Mouse (Mus musculus) fat pad, adult 2 months (tissue): ENCODE measurements around the gene AC109138.7.

Experiments used
- DNase-seq: peaks from one replicate; pipeline ENCODE4 v3.0.0-alpha.2; 2011; ENCODE audit warnings: low read depth, low spot score; ENCODE audit errors: extremely low read depth

AC109138.7 gene

DNA sequence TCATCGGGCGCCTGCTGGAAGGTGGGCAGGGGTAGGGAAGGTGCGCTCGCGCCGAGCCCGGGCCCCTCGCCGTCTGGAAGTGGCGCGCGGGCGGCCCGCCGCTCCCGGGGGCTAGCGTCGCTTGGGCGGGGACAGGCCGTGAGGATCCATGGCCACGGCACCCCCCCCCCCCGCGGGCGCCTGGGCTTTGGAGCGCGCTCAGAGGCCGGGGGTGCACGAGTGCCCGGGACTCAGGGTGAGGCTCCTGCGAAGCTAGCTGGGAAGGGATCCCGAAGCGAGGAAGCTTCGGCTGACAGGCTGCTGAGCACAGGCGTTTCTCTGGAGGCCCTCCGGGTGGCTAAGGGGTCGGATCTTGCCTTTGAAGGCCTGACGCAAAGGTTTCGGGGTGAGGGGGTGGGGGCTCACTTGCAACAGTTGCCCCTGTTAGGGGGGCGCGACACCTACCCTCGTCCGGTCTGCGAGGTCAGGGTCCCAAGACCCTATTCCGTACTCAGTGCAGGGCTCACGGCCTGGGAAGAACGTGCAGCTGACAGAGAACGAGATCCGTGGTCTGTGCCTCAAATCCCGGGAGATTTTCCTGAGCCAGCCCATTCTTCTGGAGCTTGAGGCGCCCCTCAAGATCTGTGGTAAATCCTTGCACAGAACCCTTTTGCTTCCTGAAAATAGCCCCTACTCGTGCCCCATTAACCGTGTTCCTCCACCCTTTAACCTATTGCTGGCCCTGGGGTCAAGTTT is 21.7 kb upstream of the AC109138.7 start:
- no peak for DNase-seq

DNA sequence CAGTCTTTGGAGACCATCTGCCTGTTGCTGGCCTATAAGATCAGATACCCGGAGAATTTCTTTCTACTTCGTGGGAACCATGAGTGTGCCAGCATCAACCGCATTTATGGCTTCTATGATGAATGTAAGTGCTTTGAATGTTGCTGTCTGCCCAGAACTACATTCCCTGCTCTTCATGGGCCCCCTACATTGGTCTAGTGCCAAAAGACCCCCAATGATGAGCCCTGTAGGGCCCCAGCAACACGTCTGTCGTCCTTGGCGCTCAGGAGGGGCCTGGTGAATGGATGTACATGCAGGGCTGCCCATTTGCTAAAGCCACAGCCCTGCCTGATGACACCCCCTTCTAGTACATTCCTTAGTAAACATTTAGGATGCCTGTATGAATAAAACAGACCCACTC is 21.0 kb upstream of the AC109138.7 start:
- DNase-seq, result no peak

DNA sequence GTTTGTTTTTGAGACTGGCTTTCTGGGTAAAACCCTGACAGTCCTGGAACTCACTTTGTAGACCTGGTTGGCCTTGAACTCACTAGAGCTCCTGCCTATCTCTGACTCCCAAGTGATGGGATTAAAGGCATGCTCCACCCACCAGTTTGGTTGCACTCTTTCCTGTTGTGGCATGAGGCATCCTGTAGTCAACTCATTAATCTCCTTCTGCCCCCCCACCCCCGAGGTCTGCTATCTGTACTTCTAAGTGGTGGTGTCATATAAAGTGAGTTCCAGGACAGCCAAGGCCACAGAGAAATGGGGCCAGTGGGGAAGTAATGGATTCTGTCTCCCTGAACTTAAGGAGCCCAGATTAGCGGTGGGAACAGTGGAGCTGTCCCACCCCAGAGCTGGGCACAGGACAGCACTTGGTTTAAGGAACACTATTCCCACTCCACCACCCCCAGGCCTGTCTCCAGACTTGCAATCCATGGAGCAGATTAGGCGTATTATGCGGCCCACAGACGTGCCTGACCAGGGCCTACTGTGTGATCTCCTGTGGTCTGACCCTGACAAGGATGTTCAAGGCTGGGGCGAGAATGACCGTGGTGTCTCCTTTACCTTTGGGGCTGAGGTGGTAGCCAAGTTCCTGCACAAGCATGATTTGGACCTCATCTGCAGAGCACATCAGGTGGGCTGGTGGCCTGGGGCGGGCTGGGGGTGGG is 20.0 kb upstream of the AC109138.7 start:
- DNase-seq, result no peak

DNA sequence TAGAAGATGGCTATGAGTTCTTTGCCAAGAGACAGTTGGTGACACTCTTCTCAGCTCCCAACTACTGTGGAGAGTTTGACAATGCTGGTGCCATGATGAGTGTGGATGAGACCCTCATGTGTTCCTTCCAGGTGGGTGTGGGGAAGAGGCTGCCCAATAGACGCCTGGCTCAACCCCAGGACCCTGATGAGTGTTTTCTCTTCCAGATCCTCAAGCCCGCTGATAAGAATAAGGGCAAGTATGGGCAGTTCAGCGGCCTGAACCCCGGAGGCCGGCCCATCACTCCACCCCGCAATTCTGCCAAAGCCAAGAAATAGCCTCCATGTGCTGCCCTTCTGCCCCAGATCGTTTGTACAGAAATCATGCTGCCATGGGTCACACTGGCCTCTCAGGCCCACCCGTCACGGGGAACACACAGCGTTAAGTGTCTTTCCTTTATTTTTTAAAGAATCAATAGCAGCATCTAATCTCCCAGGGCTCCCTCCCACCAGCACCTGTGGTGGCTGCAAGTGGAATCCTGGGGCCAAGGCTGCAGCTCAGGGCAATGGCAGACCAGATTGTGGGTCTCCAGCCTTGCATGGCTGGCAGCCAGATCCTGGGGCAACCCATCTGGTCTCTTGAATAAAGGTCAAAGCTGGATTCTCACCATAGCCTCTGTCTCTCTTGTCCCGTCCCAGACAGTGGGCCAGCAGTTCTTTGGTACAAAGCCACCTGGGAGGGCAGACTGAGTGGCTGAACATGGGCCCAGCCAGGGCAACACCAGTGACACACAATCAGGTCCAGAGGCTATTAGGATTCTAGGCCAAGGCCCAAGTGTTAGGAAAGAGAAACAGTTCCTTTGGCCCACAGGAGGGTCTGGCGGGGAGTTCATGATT is 19.1 kb upstream of the AC109138.7 start:
- DNase-seq, result no peak

GRCm38 (mm10) chr19:4196048-4196447 is 18.1 kb upstream of the AC109138.7 start:
- no peak for DNase-seq

DNA sequence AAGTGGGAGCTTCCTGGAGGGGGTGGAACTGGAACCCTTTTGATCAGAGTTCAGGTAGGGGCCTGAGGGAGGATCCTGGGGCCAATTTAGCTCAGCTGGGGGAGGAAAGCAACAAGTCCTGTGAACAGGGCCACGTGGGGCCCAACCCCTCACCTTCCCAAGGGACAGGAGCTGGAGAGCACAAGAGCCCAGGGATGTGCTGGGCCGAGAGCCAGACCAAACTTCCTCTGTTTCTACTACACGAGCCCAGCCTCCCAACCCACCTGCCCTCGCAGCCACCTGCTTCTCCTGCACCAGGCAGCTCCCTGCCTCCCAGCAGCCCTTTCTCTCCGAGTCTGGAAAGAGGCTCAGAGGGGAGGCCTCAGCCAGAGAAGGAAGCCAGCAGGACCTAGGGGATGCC is 17.6 kb upstream of the AC109138.7 start:
- DNase-seq, result no peak

GRCm38 (mm10) chr19:4197180-4197579 is 17.0 kb upstream of the AC109138.7 start:
- no peak for DNase-seq

DNA sequence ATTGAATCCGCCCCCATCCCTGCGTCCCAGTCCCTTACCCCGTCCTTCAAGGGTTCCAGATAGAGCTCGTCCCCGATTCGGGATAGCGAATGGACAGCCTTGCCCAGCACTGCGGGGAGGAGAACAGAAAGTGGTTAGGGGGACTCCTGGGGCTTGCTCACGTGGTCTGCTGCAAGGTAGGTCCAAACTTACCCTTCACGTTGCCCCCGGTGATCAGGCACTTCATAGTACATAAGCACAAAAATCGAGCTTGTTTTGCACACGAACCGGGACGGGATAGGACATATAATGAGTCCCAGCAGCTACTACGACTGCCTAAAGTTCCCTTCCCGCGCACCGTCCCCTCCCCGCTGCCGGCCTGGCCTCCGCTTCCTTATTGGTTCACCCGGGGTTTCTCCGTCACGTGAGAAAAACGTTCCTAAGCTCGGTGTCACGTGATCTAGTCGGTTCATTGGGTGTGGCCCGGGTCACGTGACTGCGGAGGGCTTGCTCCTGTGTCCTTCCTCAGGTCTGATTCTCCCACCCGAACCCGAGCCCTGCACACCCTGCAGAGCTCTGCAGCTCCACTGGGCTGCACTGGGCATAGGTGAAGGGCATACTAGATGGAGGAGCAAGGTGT is 12.8 kb upstream of the AC109138.7 start, which contains the start of gene Rad9a:
Gene Rad9a (minus strand): TSS at position 372 of the 619 bp plus-strand sequence.
- peak; percentile 61 for DNase-seq

DNA sequence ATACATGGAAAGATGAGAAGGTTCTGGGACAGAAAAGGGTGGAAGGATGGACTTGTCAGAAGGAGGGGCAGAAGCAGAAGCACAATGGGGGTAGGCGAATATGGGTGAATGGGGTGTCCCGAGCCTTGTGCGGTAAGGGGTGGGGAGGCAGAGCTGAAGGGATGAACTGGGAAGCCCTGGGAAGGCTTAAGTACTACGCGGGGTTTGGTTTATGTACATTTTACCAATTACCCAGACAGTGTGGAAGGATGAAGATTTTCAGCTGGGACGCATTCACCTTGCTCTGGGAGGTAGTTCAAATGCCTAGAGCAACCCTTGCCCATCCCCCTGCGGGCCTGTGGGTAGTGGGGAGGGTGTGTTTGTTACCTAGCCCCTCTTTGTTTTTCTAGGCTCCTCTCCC is 12.0 kb upstream of the AC109138.7 start:
- DNase-seq, result no peak

DNA sequence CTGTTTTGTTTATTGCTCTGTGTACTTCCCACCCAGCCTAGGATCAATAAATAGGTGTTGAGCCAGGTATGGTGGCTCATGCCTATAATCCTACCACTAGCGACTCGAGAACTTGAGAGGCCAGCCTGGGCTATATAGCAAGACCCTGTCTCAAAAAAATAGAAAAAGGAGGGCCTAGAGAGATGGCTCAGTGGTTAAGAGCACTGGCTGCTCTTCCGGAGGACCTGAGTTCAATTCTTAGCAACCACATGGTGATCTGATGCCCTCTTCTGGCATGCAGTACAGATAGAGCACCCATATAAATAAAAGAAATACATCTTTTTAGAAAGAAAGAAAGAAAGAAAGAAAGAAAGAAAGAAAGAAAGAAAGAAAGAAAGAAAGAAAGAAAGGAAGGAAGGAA is 11.0 kb upstream of the AC109138.7 start:
- no peak for DNase-seq

- no peak for DNase-seq
These were observed 10.4 kb upstream of the AC109138.7 start for GRCm38 (mm10) chr19:4203604-4204326.

GRCm38 (mm10) chr19:4204889-4205288 is 9.3 kb upstream of the AC109138.7 start:
- no peak for DNase-seq

GRCm38 (mm10) chr19:4206971-4207370 is 7.2 kb upstream of the AC109138.7 start:
- no peak for DNase-seq

DNA sequence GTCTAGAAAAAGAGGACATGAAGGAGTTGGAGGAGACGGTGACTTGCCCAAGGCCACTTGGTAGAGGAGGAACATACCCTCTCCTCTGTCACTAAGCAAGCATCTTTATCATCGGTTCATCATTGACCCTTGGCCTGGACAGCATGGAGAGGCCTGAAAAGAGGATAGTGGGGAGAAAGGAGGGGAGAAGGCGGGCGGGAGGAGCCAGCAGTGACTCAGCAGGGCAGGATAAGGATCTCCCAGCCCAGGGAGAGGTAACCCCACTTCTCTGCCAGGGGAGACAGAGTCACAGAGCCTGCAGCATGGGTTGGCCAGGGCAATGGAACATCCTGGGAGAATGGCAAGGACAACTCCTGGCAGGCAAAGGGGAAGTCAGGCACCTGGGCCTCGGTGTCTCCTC is 5.6 kb upstream of the AC109138.7 start:
- no peak for DNase-seq

DNA sequence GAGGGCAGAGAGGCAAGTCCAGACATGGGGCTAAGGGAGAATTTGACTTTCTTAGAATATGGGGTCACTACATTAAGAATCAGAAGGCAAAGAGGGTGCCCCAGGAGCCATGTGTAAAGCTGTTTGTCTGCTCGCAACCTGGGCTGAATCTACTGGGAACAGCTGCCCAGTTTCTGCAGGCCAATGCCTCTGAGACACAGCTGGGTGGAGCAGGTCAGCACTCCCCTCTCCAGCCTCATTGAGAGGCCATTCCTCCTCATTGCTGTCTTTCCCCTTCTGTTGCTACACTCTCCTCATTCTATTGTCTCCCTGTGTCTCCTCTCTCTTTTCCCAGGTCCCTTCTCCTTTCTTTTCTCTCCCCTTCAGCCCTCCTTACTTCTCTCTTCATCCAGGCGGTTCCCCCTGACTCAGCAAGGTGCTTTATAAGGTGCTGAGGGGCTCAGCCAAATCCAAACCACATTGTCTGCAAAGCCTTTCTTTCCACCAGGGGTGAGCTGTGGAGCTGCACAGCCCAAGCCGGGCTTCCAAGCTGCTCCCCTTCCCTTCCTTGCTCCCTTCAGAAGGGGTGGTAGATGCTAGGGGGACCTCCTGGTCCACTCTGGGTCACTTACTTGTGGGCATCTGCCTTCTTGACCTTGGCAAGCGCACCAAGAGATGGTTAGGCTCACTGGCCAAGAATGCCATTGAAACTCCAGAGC is 2.1 kb upstream of the AC109138.7 start:
- no peak for DNase-seq

GRCm38 (mm10) chr19:4213524-4213974 is 608 bp upstream of the AC109138.7 start:
- DNase-seq, result no peak

DNA sequence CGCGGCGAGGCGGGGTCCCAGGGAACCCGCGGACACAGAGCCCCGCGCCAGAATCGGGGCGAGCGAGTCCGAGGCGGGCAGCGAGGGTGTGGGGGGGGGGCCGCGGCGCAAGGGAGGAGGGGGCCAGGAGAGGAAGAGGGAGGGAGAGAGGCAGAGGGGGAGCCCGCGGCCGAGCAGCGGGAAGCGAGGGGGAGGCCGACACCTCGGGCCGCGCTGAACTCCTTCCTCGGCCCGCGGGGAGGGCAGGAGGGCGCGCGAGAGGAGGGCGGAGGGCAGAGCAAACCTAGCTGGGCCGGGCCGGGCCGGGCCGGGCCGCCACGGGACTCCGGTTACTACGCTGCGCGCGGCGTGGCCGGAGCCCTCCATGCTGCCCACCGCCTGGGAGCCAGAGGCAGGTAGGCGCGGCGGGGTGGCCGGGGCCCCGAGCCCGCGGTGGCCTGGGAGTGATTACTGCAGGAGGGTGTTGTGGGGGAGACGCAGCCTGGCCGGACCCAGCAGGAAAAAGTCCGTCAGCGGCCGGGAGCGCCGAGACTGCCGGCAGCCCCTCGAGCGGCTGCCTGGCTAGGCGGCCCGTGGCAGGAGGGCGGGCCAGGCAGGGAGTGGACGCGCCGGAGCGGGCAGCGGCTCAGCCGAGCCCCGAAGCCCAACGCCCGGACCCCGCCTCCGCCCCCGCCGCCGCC is 754 bp downstream of the AC109138.7 start:
- DNase-seq, result no peak

DNA sequence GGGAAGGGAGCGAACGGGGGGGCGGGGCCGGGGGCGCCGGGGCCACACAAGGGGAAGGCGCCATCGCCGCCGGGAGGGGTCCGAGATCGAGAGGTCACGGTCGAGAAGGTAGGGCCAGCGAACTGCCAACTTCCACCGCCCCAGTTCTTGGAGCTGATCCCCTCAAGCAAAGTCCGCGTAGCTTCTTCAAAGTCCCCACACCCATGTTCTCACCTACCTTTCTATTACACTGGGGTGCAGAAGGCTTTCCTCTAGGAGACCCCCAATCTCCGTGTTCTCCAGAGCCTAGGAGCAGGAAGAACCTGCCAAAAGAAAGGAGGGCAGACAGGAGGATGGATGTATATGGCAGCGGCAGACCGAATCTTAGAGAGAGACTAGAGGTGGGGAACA is 1.3 kb downstream of the AC109138.7 start:
- no peak for DNase-seq

DNA sequence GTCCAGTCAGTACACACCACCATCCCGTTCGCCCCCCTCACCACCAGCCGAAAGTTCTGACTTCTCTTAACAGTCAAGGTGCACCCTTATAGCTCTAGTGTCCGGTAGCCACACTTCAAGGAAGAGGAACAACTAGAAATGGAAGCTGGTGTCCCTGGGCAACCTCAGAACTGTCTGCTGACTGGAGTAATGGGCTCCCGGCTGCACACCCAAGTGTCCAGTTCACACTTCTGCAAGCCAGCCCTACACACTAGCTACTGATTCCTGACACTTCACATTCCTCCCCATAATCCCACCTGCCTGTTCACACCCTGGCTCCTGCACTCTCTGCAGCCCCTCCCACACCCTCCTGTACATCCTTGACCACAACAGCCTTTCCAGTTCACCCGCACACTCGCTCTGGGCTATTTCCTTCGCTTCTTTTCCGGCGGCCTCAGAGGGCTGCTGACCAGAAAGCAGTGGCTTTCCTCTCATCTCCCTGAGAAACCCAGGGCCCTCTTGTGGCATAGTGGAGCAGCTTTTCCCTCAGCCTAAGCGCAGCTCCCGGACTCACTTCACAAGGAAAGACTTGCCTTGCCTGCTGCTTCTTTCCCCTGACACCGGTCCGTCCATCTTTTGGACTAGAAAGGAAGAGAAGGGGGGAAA is 2.0 kb downstream of the AC109138.7 start:
- no peak for DNase-seq
